Mouse (Mus musculus) stomach, postnatal 0 days (tissue): ENCODE data around the gene Grhpr. TPM values are rescaled to one million over a fixed set of nuclear protein-coding genes. Genes with fewer than 3 reads are reported as not detected.

ENCODE experiments used
- ATAC-seq: fragments of 200-750 bp; cut with Nextera tagmentation; 2 replicates; pipeline ENCODE4 v1.8.0; 2017; ENCODE audit not compliant: low FRiP score, low TSS enrichment
- DNase-seq: peaks from one replicate; pipeline ENCODE4 v3.0.0-alpha.2; 2016; ENCODE audit warnings: low spot score
- H3K27ac ChIP-seq: fragments of 300-500 bp; sonication (generic); replicated peaks from 2 replicates; pipeline ENCODE4 v1.5.1; 2014; ENCODE audit warnings: mild to moderate bottlenecking, control low read depth
- H3K27me3 ChIP-seq: fragments of 300-500 bp; sonication (generic); 2 replicates; pipeline ENCODE4 v1.6.1; 2014; ENCODE audit warnings: low read length; ENCODE audit not compliant: control insufficient read depth, insufficient read depth
- H3K36me3 ChIP-seq: fragments of 300-500 bp; sonication (generic); 2 replicates; pipeline ENCODE4 v1.6.1; 2014; ENCODE audit warnings: low read length, mixed read lengths; ENCODE audit not compliant: control insufficient read depth, insufficient read depth
- H3K4me1 ChIP-seq: fragments of 300-500 bp; sonication (generic); replicated peaks from 2 replicates; pipeline ENCODE4 v1.6.1; 2014; ENCODE audit warnings: antibody characterized with exemption; ENCODE audit not compliant: control insufficient read depth, insufficient read depth
- H3K4me2 ChIP-seq: fragments of 300-500 bp; sonication (generic); replicated peaks from 2 replicates; pipeline ENCODE4 v1.6.1; 2014; ENCODE audit warnings: low read depth, mild to moderate bottlenecking, control low read depth, moderate library complexity
- H3K4me3 ChIP-seq: fragments of 300-500 bp; sonication (generic); 2 replicates; pipeline ENCODE4 v1.5.1; 2014; ENCODE audit warnings: low read depth, low read length, control low read depth
- H3K9ac ChIP-seq: fragments of 300-500 bp; sonication (generic); 2 replicates; pipeline ENCODE4 v1.6.1; 2014; ENCODE audit warnings: mild to moderate bottlenecking, low read length, control low read depth, mixed read lengths
- H3K9me3 ChIP-seq: fragments of 300-500 bp; sonication (generic); 2 replicates; pipeline ENCODE4 v1.6.1; 2016; ENCODE audit warnings: low read length; ENCODE audit not compliant: control insufficient read depth
- CTCF ChIP-seq: IDR thresholded peaks from 2 replicates; pipeline ENCODE4 v1.5.1; 2016; ENCODE audit warnings: antibody characterized with exemption, low read depth, mild to moderate bottlenecking, moderate library complexity
- EP300 ChIP-seq: optimal IDR thresholded peaks from 2 replicates; pipeline ENCODE3; 2016; ENCODE audit warnings: antibody characterized with exemption
- WGBS: fragments of 180-500 bp; shearing (Covaris S2); extraction: QIAGEN DNeasy Blood & Tissue Kit; methylation state at CpG from one replicate; pipeline ENCODE4 v1.1.7; 2014; 5-methylcytosine and 5-hydroxymethylcytosine counted together
- polyA plus RNA-seq: library from polyadenylated mRNA; unstranded; fragments of >200 nt; fragmentation: Nextera tagmentation; extraction: Ambion mirVana; gene quantifications from 2 replicates; pipeline ENCODE4 v1.2.1, GENCODE M21; 2015

Gene Grhpr
- polyA plus RNA-seq, 1 experiment from 2014 or later: 57.3 TPM

DNA sequence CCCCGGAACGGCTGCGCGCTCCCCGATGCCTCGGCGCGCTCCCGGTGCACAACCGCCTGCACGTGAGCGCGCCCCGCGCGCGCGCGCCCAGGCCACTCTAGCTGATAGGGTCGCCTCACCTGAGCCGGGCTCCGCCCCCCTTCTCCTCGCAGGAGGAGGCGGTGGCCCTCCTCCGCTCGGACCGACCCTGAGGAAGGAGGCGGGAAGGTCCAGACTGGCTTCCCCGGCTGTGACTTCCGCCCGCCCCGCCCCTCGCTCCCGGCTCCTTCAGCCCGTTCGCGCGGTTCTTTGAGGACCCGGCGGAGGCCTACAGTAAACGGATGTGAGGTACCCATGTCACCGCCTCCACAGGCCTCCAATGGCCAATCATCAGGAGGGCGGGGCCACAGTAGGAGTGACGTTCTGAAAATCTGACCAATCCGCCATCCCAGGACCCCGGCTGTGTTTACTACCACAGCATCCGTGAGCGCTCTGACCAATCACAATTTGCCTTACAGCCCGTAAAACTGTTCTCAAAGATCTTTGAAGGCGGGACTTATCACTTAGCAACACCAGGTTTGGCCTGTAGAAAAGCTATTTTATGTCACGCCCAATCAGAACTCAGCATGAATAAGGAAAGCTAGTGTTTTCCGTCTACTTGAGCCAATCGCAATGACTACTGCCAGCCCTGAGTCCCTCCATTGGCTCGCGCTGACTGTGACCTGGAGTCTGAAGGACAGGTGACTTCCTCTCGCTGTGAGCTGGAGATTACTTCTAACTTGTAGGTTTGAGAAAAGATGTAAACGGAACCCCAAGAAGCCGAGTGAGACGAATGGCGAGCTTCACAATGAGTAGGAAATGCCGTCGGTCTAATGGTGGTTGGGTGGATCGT is 31.1 kb downstream of the Grhpr start, which contains the start of gene Zbtb5:
Gene Zbtb5 (minus strand): TSS at position 308 of the 871 bp plus-strand sequence.
- H3K4me1 ChIP-seq: no peaks in the 10 kb centered on the region
- H3K9me3 ChIP-seq: no peaks in the 10 kb centered on the region

DNA sequence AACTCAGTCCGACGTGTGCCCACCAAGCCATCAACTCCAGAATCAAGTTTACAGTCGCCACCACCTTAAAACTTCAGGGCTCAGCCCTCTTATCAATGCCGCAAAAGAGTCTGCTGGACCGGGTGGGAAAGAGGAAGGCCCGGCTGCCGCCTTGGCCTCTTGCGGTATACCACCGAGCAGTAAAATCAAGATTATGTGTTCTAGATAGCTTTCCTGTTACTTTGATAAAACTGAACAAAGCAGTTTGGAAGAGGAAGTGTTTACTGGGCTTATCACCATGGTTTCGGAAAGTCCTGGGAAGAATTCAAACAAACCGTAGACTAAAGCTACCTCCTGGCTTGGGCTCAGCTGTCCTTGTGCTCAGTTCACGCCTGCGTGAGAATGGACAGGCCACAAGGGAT is 31.8 kb downstream of the Grhpr start:
- Histone ChIP-seq H3K9me3 (no peaks in the 10 kb centered on the region), H3K4me3 (peak overlapping the region; percentile 63), H3K27me3 (no peaks in the 10 kb centered on the region), H3K27ac (peak overlapping the region; percentile 93), H3K4me1 (no peaks in the 10 kb centered on the region), H3K4me2 (peak overlapping the region; percentile 72), H3K36me3 (no peaks in the 10 kb centered on the region), H3K9ac (peak overlapping the region; percentile 80)
- no peak for DNase-seq
- TF ChIP-seq CTCF (no peak), EP300 (no peak)
- ATAC-seq: no peak
- WGBS: under 1% methylated on average over 13 of the region's 13 CpGs

More for the DNA sequence above, 31.1 kb downstream of the Grhpr start, which contains the start of gene Zbtb5:
- peak within 1 kb of the TSS; percentile 74 for H3K4me2 ChIP-seq
- H3K36me3 ChIP-seq: no peaks in the 10 kb centered on the region
- H3K9ac ChIP-seq: peak within 1 kb of the TSS; percentile 87
- TF ChIP-seq EP300 (no peak), CTCF (no peak)
- ATAC-seq: peak; percentile 98
- under 1% methylated on average over 49 of the region's 63 CpGs for WGBS
- DNase-seq: peak; percentile 99
- H3K27ac ChIP-seq: peak within 1 kb of the TSS; percentile 98
- peak within 1 kb of the TSS; percentile 81 for H3K4me3 ChIP-seq
- no peaks in the 10 kb centered on the region for H3K27me3 ChIP-seq

DNA sequence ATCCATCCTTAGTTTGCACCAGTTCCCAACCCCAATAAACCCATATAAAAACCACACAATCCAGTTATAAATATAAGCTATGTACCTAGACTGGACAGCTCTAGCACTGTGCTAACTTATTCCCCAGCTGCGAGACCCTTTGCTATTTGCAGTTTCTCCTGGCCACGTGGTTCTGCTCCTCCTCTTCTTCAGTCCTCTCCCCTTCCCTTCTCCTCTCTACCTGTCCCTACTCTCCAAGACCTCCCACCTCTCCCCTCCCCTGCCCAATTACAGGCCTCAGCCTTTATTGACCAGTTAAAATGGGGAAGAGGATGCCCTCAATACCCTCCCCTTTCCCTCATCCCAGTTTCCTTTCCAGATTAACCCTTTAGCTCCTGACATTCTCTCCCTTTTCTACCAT is 32.3 kb downstream of the Grhpr start:
- Histone ChIP-seq H3K36me3 (no peaks in the 10 kb centered on the region), H3K4me3 (peak overlapping the region; percentile 63), H3K27ac (no peak overlapping the region), H3K9ac (peak overlapping the region; percentile 80), H3K9me3 (no peaks in the 10 kb centered on the region), H3K4me2 (peak overlapping the region; percentile 72), H3K27me3 (no peaks in the 10 kb centered on the region), H3K4me1 (no peaks in the 10 kb centered on the region)
- ATAC-seq (no peak), DNase-seq (no peak)
- WGBS: 4% methylated on average over 2 of the region's 2 CpGs
- no peak for TF ChIP-seq EP300
- no peak for TF ChIP-seq CTCF

DNA sequence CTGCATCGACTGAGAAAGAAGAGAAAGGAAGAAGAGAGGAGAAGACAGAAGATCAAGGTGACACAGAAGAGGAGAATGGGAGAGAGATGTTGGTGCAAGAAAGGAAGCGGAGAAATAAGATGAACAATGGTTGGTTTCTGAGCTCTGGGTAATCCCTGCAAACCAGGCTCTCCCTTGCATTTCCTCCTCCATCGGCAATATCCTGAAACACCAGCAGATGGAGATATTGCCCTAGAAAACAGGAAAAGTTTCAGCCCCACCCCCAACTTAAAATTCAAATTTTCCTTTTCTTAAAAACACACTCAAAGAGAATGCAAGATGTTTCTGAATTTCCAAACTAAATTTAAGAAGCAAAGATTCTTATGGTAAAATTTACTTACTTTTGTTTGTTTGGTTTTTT is 34.4 kb downstream of the Grhpr start:
- Histone ChIP-seq H3K36me3 (no peaks in the 10 kb centered on the region), H3K4me1 (no peaks in the 10 kb centered on the region), H3K9ac (no peak overlapping the region), H3K4me2 (no peak overlapping the region), H3K4me3 (no peak overlapping the region), H3K27me3 (no peaks in the 10 kb centered on the region), H3K9me3 (no peaks in the 10 kb centered on the region), H3K27ac (no peak overlapping the region)
- ATAC-seq (no peak), DNase-seq (peak; percentile 47)
- 10% methylated on average over 3 of the region's 3 CpGs for WGBS
- TF ChIP-seq CTCF (peak; percentile 87), EP300 (no peak)

DNA sequence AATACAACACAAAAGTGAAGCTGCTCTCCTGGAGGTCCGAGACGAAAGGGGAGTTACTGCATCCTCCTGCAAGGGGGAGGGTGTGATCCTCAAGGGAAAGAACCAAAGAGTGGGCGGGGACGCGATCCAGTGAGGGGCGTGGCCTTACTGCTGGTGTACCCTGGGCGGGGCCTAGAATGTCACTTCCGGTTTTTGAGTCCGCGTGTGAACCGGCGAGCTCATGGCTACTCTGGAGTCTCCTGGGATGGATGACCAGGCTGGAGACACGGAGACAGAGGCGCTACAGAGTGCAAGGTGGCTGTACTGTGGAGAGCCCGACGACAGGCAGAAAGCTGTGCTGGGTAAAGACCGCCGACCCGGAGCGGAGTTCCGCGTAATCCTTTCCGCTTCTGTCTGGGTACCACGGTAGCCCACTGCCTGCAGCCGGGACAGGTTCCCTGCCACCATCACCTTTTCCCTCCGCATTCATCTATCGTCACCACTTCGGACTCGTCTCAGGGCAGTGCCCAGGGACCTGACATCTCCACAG is 37.3 kb downstream of the Grhpr start, which contains the start of gene Polr1e:
Gene Polr1e (plus strand): TSS at position 132 of the 529 bp plus-strand sequence.
- Histone ChIP-seq H3K4me3 (peak within 1 kb of the TSS; percentile 69), H3K36me3 (peaks cover 2% of the 10 kb centered on the region; the same call in 1 of the 2 replicates), H3K4me1 (no peaks in the 10 kb centered on the region), H3K9ac (peak within 1 kb of the TSS; percentile 69), H3K9me3 (no peaks in the 10 kb centered on the region), H3K27ac (no peak within 1 kb of the TSS; the same call in 1 of the 2 replicates), H3K27me3 (no peaks in the 10 kb centered on the region), H3K4me2 (peak within 1 kb of the TSS; percentile 96)
- WGBS: under 1% methylated on average over 29 of the region's 29 CpGs
- ATAC-seq: peak; percentile 92
- TF ChIP-seq CTCF: no peak
- no peak for TF ChIP-seq EP300
- DNase-seq: peak; percentile 95

DNA sequence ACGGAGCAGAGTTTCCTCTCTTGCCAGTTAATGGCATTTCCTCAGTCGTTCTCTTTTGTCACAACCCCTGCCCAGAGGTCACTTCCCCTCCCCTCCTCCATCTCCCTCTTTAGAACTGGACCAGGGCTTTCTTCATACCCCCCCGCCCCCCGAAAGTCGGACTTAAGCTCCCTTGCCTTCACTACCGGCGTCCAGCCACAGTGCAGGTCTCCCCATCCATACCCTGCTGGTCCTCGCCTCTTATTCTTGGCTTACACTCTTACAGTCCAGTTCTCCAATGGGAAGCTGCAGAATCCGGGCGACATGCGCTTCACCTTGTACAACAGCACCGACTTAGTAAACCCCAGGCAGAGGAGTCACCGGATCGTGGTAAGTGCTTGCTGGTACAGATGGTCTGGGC is 37.8 kb downstream of the Grhpr start:
- ATAC-seq (peak; percentile 15; the same call in 1 of the 2 replicates), DNase-seq (no peak)
- 3% methylated on average over 14 of the region's 14 CpGs for WGBS
- Histone ChIP-seq H3K4me3 (peak overlapping the region; percentile 69), H3K36me3 (peaks cover 2% of the 10 kb centered on the region; the same call in 1 of the 2 replicates), H3K9ac (peak overlapping the region; percentile 69), H3K27ac (no peak overlapping the region; the same call in 1 of the 2 replicates), H3K27me3 (no peaks in the 10 kb centered on the region), H3K4me2 (peak overlapping the region; percentile 96), H3K4me1 (no peaks in the 10 kb centered on the region), H3K9me3 (no peaks in the 10 kb centered on the region)
- no peak for TF ChIP-seq EP300
